Mouse (Mus musculus): Measurements from ENCODE around the gene Gm45785. TPM values are rescaled to one million over a fixed set of nuclear protein-coding genes. Genes with fewer than 3 reads are reported as not detected.

Gene Gm45785
- total RNA-seq, 2 experiments from 2014 or later, result not detected

GRCm38 (mm10) chr7:140836243-140837115, 19.7 kb downstream of the Gm45785 start:
- DNase-seq, result no peak
- intact Hi-C loops (cut with DNase I), result no loop called here

GRCm38 (mm10) chr7:140835758-140836087, 20.4 kb downstream of the Gm45785 start:
- intact Hi-C loops (cut with DNase I), result no loop called here
- no peak for DNase-seq

DNA sequence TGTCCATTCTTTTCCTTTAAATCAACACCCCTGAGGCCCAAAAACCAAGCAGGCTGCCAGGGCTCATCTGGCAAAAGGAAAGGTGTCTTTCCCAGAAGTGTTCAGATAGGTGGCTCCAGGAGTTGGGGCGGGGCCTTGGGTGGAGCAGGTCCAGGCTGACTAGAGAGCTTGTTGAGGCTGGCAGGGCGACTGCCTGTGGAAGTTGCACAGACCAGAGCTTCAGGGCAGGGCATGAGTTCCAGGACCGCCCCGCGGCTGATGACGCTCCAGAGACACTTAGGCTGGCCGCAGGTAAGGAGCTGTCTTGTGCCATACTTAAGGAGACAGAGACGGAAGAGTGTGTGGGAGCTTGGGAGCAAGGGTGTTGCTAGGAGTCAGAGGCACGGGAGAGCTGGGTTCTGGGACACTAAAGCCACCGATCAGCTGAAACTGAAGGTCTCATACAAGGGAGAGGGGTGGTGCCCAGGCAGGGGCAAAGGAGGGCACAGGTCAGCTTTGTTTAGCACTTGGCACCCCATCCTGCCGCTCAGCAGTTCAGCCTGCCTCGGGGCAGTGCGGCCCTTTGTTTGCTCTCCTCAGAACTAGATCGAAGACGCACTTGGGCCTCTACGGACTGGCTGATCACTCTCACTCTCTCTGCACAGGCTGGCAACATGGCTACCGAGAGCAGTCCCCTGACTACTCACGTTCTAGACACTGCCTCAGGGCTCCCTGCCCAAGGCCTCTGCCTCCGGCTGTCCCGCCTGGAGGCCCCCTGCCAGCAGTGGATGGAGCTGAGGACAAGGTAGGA, 21.0 kb downstream of the Gm45785 start, which contains the start of gene Urah:
TSS of gene Urah (plus strand) at position 51 of the 790 bp plus-strand sequence.
- no peak for DNase-seq
- intact Hi-C loops (cut with DNase I), result no loop called here

DNA sequence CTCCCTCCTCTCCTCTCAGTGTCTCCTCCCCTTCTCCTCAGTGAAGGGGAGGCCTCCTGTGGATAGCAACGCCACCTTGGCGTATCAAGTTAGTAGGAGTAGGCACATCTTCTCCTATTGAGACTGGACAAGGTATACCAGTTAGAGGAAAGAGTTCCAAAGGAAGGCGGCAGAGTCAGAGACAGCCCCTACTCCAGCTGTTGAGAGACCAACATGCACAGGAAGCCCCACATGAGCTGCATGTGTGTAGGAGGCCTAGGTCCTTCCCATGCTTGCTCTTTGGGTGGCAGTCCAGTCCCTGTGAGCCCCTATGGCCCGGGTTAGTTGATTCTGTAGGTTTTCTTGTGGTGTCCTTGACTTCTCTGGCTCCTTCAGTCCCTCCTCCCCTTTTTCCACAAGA, 22.8 kb downstream of the Gm45785 start:
- DNase-seq, result no peak
- intact Hi-C loops (cut with DNase I), result no loop called here

DNA sequence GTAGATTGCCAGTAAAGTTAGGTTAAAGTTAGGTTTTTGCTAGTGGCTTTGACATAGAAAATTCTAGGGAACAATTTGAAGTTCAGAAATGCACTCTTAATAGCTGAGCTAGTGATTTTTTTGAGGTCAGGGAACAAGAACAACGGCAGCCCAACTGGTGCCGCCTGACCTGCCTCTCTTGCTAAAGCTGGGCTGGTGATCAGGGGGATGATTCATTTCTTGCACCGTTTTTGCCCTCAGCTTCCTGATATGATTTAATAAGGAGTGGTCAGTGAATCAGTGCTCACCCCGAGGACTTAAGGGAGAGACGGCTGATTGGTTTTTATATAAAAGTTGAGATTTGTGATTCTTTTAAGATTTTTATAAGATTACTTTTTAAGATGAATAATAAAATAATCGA, 24.7 kb downstream of the Gm45785 start:
- no peak for DNase-seq
- intact Hi-C loops (cut with DNase I), result no loop called here

DNA sequence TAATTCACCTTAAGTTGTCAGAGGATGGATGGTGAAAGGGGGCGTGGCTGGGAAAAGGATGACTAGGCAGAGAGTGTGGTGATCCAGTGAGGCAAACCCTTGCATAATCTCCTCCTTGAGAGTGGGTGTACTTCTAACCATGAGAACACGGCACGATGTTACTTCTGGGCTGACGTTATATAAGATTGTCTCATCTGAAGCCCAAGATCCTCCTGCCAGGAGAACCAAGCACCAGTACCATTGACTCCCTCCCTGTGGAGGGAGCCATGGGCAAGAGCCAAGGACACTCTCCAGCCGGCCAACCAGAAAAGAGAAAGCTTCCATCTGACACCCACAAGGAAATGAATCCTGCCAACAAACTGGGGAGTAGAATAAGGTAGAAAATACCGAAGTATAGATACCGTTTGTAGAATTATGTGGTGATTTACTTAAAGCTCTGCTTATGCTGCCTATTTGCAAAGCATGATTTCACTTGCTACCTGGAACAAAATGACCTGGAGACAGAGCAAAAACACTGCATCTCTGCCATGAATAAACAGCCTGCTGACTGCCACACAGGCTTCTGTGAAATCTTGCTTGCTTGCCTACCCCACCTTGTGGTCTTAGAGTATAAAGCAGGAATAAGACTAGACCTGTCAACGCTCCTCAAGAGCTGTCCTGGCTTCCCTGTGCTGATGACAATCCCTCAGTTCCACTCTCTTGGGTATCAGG, 27.8 kb downstream of the Gm45785 start:
- DNase-seq, result no peak

DNA sequence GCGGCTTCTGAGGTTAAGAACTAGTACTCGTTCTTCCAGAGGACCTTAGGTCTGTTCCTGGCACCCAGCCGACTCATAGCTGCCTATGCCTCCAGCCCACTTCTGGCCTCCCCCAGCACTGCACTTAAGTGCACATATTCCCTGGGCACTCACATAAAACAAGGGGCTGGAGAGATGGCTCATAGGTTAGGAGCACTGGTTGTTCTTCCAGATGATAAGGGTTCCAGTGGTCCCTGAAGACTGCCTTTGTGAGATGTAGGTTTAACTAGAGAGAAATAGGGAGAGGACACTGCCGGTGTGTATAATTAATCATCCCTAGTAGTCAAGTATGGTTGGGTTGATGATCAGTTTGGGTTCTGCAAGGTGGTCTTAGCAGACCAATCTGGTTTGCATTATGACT, 33.4 kb downstream of the Gm45785 start:
- DNase-seq, result no peak
- intact Hi-C loops (cut with DNase I), result no loop called here

More for the DNA sequence above, 27.8 kb downstream of the Gm45785 start:
- intact Hi-C loops (cut with DNase I), result no loop called here

GRCm38 (mm10) chr7:140821653-140822329, 34.3 kb downstream of the Gm45785 start, which contains the start of gene Zfp941:
Gene Zfp941 (minus strand): TSS chr7:140822178.
- intact Hi-C loops (cut with DNase I), result no loop called here
- no peak for DNase-seq

- intact Hi-C loops (cut with DNase I), result no loop called here
- DNase-seq, result no peak
Observed at GRCm38 (mm10) chr7:140821305-140821652, 34.9 kb downstream of the Gm45785 start.

- DNase-seq, result no peak
- intact Hi-C loops (cut with DNase I), result no loop called here
Observed at GRCm38 (mm10) chr7:140820173-140820572, 36.0 kb downstream of the Gm45785 start.

DNA sequence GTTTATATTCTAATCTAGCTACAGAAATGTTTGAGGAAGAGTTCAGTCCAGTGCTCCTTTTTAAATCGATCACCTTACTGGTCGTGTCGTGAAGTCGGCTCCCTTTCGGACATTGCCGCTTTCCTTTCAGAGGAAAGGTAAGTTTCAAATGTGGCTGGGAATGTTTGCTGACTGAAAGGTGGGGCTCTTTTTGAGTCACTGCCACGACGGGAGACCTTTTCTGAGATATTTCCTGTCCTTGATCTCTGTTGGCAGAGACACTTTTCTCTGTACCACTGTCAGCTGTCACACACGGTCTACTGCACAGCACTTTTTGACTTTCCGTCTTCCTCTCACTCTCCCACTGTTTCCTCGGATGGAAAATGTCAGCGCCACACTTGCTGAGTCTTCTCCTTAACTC, 43.3 kb downstream of the Gm45785 start:
- intact Hi-C loops (cut with DNase I), result no loop called here
- no peak for DNase-seq

- intact Hi-C loops (cut with DNase I), result no loop called here
- no peak for DNase-seq
Observed at GRCm38 (mm10) chr7:140811714-140812113, 44.4 kb downstream of the Gm45785 start.

DNA sequence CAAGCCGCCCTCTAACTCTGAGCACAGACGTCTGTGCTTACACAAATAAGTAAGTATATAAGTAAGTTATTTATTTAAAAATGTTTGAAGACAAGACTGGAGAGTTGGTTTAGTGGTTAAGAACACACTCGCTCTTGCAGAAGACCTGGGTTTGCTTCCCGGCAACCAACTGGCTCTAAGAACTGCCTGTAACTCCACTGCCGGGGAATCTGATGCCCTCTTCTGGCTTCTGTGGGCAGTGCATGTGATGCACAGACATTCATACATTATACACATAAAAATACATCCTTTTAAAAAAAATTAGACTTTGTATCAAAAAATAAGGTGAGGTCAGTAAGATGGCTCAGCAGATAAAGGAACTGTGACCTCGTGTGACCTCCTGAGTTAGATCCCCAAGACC, 45.6 kb downstream of the Gm45785 start:
- intact Hi-C loops (cut with DNase I), result no loop called here
- DNase-seq, result no peak

- intact Hi-C loops (cut with DNase I), result no loop called here
- DNase-seq, result no peak
Observed at GRCm38 (mm10) chr7:140805704-140806103, 50.4 kb downstream of the Gm45785 start.

- intact Hi-C loops (cut with DNase I), result no loop called here
- DNase-seq, result no peak
Observed at GRCm38 (mm10) chr7:140802629-140803028, 53.5 kb downstream of the Gm45785 start.

DNA sequence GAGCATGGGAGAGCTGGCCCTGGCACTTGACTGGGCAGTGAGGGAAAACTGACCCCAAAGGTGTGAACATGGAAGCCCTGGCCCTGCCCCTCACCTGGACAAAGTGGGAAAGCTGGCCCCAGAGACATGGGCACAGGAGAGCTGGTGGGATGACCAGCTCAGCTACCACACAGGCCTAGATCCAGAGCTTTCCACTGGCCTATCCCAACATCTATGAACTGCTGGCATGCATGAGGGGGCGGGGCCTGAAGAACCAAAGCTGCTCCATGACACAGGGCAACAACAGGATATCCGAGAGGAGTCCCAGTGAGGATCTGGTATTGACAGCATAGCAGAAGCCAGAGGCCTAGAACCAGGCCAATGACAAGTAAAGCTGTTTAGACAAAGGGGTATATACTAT, 57.9 kb downstream of the Gm45785 start:
- intact Hi-C loops (cut with DNase I), result no loop called here
- DNase-seq, result no peak

DNA sequence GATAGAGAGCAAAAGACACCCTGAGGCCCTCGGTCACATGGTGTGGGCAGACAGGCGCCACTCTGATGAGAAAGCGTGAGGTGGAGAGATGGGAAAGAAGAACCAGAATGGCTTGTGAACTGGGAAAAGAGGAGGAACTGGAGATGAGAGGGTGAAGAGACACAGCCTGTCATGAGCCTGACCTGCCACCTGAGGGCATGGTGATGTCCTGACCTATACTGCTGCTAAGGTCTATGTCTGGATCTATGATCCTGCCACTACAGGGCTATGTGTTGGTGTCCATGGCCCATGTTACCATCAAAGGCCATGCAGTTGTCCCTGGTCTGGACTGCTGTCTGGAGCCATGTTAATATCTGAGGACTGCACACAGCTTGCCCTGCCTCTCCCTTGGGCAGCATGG, 58.5 kb downstream of the Gm45785 start:
- intact Hi-C loops (cut with DNase I), result no loop called here
- DNase-seq, result no peak

GRCm38 (mm10) chr7:140793541-140793940, 62.6 kb downstream of the Gm45785 start:
- intact Hi-C loops (cut with DNase I), result no loop called here
- no peak for DNase-seq

GRCm38 (mm10) chr7:140788053-140788435, 68.1 kb downstream of the Gm45785 start:
- DNase-seq, result no peak
- intact Hi-C loops (cut with DNase I), result no loop called here

DNA sequence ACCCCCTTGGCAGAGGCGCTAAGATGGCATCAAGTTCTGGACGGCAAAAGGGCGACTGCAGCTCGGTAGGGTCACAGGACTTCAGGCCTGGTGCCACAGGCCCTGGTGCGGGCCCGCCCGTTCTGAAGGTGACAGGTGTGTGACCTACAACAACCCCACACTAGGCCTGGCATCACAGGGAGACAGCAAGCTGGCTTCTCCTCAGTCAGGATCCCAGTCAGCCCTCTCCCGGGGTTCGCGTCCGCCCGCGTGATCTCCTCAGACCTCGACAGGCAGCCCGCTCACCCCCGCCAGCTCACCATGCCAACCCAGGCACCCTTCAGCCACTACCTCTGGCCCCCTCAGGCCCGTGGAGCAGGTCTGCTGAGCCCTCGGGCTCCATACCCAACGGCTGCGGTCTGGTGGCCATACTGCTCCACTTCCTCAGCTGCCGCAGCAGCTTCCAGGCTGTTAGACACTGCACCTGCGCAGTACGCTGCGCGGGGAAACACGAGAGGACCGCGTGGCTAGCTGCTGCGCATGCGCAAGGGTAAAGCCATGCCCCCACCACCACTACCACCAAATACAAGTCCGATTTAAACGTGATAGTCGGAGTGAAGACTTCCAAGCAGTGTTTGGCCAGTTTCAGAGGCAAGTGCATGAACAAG, 68.6 kb downstream of the Gm45785 start, which contains the start of gene Syce1:
TSS of gene Syce1 (minus strand) at position 447 of the 647 bp plus-strand sequence.
- no peak for DNase-seq
- intact Hi-C loops (cut with DNase I), result no loop called here

Data from gastrocnemius, postnatal 36 days (tissue).